Mouse (Mus musculus): ENCODE measurements at regions not wholly inside any gene's neighbourhood (a gene's known extent, or its start where the extent isn't known, plus 50 kb on each side); places are given as distances from the start of the nearest gene placed in this dataset.

- no peak overlapping the region for H3K4me2 ChIP-seq
- no peaks in the 10 kb centered on the region for H3K9me3 ChIP-seq (replicated peaks)
- no peak overlapping the region for H3K27ac ChIP-seq (ENCODE audit: poor library complexity, severe bottlenecking)
- no peaks in the 10 kb centered on the region for H3K36me3 ChIP-seq
- H3K9ac ChIP-seq = no peak overlapping the region
- no peak overlapping the region for H3K4me3 ChIP-seq
- WGBS = 79% methylated on average over 1 of the region's 1 CpGs
- no peak for ATAC-seq (ENCODE audit: insufficient number of reproducible peaks, low FRiP score)
- H3K27me3 ChIP-seq (replicated peaks) = no peaks in the 10 kb centered on the region
- no peaks in the 10 kb centered on the region for H3K4me1 ChIP-seq (replicated peaks)
These were observed 445.4 kb upstream of the Nova1 start for GRCm38 (mm10) chr12:47264118-47264517.

- no peak overlapping the region for H3K4me3 ChIP-seq
- H3K36me3 ChIP-seq = no peaks in the 10 kb centered on the region
- 57% methylated on average over 1 of the region's 1 CpGs for WGBS
- no peak overlapping the region for H3K9ac ChIP-seq
- H3K27me3 ChIP-seq (replicated peaks) = no peaks in the 10 kb centered on the region
- no peak overlapping the region for H3K4me2 ChIP-seq
- no peaks in the 10 kb centered on the region for H3K4me1 ChIP-seq (replicated peaks)
- no peaks in the 10 kb centered on the region for H3K9me3 ChIP-seq (replicated peaks)
- no peak overlapping the region for H3K27ac ChIP-seq (ENCODE audit: poor library complexity, severe bottlenecking)
- no peak for ATAC-seq (ENCODE audit: insufficient number of reproducible peaks, low FRiP score)
These were observed 444.7 kb upstream of the Nova1 start for GRCm38 (mm10) chr12:47263408-47263807.

- Histone ChIP-seq H3K4me2 (no peak overlapping the region), H3K36me3 (no peaks in the 10 kb centered on the region), H3K4me3 (no peak overlapping the region), H3K27me3 (replicated peaks) (no peaks in the 10 kb centered on the region), H3K4me1 (replicated peaks) (no peaks in the 10 kb centered on the region), H3K9ac (no peak overlapping the region), H3K27ac (ENCODE audit: poor library complexity, severe bottlenecking) (no peak overlapping the region), H3K9me3 (replicated peaks) (no peaks in the 10 kb centered on the region)
- ATAC-seq (ENCODE audit: insufficient number of reproducible peaks, low FRiP score) = no peak
These were observed 433.6 kb upstream of the Nova1 start for GRCm38 (mm10) chr12:47252306-47252705.

GRCm38 (mm10) chr12:47243623-47244514, 425.1 kb upstream of the Nova1 start:
- ATAC-seq (ENCODE audit: insufficient number of reproducible peaks, low FRiP score) = no peak
- H3K9ac ChIP-seq = no peak overlapping the region
- no peak overlapping the region for H3K4me2 ChIP-seq
- no peaks in the 10 kb centered on the region for H3K27me3 ChIP-seq (replicated peaks)
- H3K4me3 ChIP-seq = no peak overlapping the region
- no peaks in the 10 kb centered on the region for H3K4me1 ChIP-seq (replicated peaks)
- WGBS = 53% methylated on average over 3 of the region's 3 CpGs
- H3K36me3 ChIP-seq = no peaks in the 10 kb centered on the region
- H3K9me3 ChIP-seq (replicated peaks) = no peaks in the 10 kb centered on the region
- no peak overlapping the region for H3K27ac ChIP-seq (ENCODE audit: poor library complexity, severe bottlenecking)

GRCm38 (mm10) chr12:47220016-47220415, 401.3 kb upstream of the Nova1 start:
- Histone ChIP-seq H3K27ac (ENCODE audit: poor library complexity, severe bottlenecking) (no peak overlapping the region), H3K36me3 (no peaks in the 10 kb centered on the region), H3K9ac (no peak overlapping the region), H3K27me3 (replicated peaks) (no peaks in the 10 kb centered on the region), H3K4me1 (replicated peaks) (no peaks in the 10 kb centered on the region), H3K4me2 (no peak overlapping the region), H3K9me3 (replicated peaks) (no peaks in the 10 kb centered on the region), H3K4me3 (no peak overlapping the region)
- 42% methylated on average over 4 of the region's 4 CpGs for WGBS
- ATAC-seq (ENCODE audit: insufficient number of reproducible peaks, low FRiP score) = no peak

- 37% methylated on average over 2 of the region's 2 CpGs for WGBS
- no peak overlapping the region for H3K9ac ChIP-seq
- H3K9me3 ChIP-seq (replicated peaks) = no peaks in the 10 kb centered on the region
- no peaks in the 10 kb centered on the region for H3K4me1 ChIP-seq (replicated peaks)
- no peak overlapping the region for H3K4me2 ChIP-seq
- no peak overlapping the region for H3K4me3 ChIP-seq
- H3K36me3 ChIP-seq = no peaks in the 10 kb centered on the region
- no peaks in the 10 kb centered on the region for H3K27me3 ChIP-seq (replicated peaks)
- no peak overlapping the region for H3K27ac ChIP-seq (ENCODE audit: poor library complexity, severe bottlenecking)
- ATAC-seq (ENCODE audit: insufficient number of reproducible peaks, low FRiP score) = no peak
These were observed 400.6 kb upstream of the Nova1 start for GRCm38 (mm10) chr12:47219340-47219739.

GRCm38 (mm10) chr12:47211417-47212104, 392.8 kb upstream of the Nova1 start:
- Histone ChIP-seq H3K9me3 (replicated peaks) (no peaks in the 10 kb centered on the region), H3K4me2 (no peak overlapping the region), H3K27ac (ENCODE audit: poor library complexity, severe bottlenecking) (no peak overlapping the region), H3K27me3 (replicated peaks) (no peaks in the 10 kb centered on the region), H3K4me1 (replicated peaks) (no peaks in the 10 kb centered on the region), H3K4me3 (no peak overlapping the region), H3K36me3 (no peaks in the 10 kb centered on the region), H3K9ac (no peak overlapping the region)
- ATAC-seq (ENCODE audit: insufficient number of reproducible peaks, low FRiP score) = no peak
- WGBS = 79% methylated on average over 4 of the region's 4 CpGs

- Histone ChIP-seq H3K36me3 (no peaks in the 10 kb centered on the region), H3K9ac (no peak overlapping the region), H3K9me3 (replicated peaks) (no peaks in the 10 kb centered on the region), H3K27me3 (replicated peaks) (no peaks in the 10 kb centered on the region), H3K27ac (ENCODE audit: poor library complexity, severe bottlenecking) (no peak overlapping the region), H3K4me2 (no peak overlapping the region), H3K4me1 (replicated peaks) (peaks cover 8% of the 10 kb centered on the region), H3K4me3 (no peak overlapping the region)
- WGBS = 70% methylated on average over 1 of the region's 1 CpGs
- no peak for ATAC-seq (ENCODE audit: insufficient number of reproducible peaks, low FRiP score)
These were observed 384.2 kb upstream of the Nova1 start for GRCm38 (mm10) chr12:47202936-47203335.

- no peak overlapping the region for H3K4me3 ChIP-seq
- no peaks in the 10 kb centered on the region for H3K9me3 ChIP-seq (replicated peaks)
- no peak overlapping the region for H3K4me2 ChIP-seq
- peaks cover 8% of the 10 kb centered on the region for H3K4me1 ChIP-seq (replicated peaks)
- H3K36me3 ChIP-seq = no peaks in the 10 kb centered on the region
- no peaks in the 10 kb centered on the region for H3K27me3 ChIP-seq (replicated peaks)
- no peak for ATAC-seq (ENCODE audit: insufficient number of reproducible peaks, low FRiP score)
- WGBS = 47% methylated on average over 6 of the region's 6 CpGs
- H3K9ac ChIP-seq = no peak overlapping the region
- no peak overlapping the region for H3K27ac ChIP-seq (ENCODE audit: poor library complexity, severe bottlenecking)
These were observed 379.9 kb upstream of the Nova1 start for GRCm38 (mm10) chr12:47198609-47199008.

GRCm38 (mm10) chr12:47164736-47165135, 346.0 kb upstream of the Nova1 start:
- no peak overlapping the region for H3K9ac ChIP-seq
- no peaks in the 10 kb centered on the region for H3K27me3 ChIP-seq (replicated peaks)
- H3K9me3 ChIP-seq (replicated peaks) = no peaks in the 10 kb centered on the region
- no peak for ATAC-seq (ENCODE audit: insufficient number of reproducible peaks, low FRiP score)
- no peaks in the 10 kb centered on the region for H3K4me1 ChIP-seq (replicated peaks)
- H3K27ac ChIP-seq (ENCODE audit: poor library complexity, severe bottlenecking) = no peak overlapping the region
- WGBS = 61% methylated on average over 8 of the region's 8 CpGs
- peak overlapping the region; percentile 6; the same call in 1 of the 2 replicates for H3K4me3 ChIP-seq
- peak overlapping the region; percentile 52 for H3K4me2 ChIP-seq
- H3K36me3 ChIP-seq = no peaks in the 10 kb centered on the region

GRCm38 (mm10) chr12:47164031-47164717, 345.4 kb upstream of the Nova1 start:
- no peak overlapping the region for H3K9ac ChIP-seq
- no peaks in the 10 kb centered on the region for H3K9me3 ChIP-seq (replicated peaks)
- peak overlapping the region; percentile 52 for H3K4me2 ChIP-seq
- ATAC-seq (ENCODE audit: insufficient number of reproducible peaks, low FRiP score) = 0 out of 2 replicates have a peak, but pooled peaks have one; percentile 36
- 39% methylated on average over 15 of the region's 15 CpGs for WGBS
- peak overlapping the region; percentile 6; the same call in 1 of the 2 replicates for H3K4me3 ChIP-seq
- H3K36me3 ChIP-seq = no peaks in the 10 kb centered on the region
- no peaks in the 10 kb centered on the region for H3K4me1 ChIP-seq (replicated peaks)
- no peaks in the 10 kb centered on the region for H3K27me3 ChIP-seq (replicated peaks)
- no peak overlapping the region for H3K27ac ChIP-seq (ENCODE audit: poor library complexity, severe bottlenecking)

Measured in heart, embryonic 12.5 days (tissue).